Mouse (Mus musculus) liver, embryonic 16.5 days (tissue): ENCODE data around the gene Inpp5f. TPM values are rescaled to one million over a fixed set of nuclear protein-coding genes. Genes with fewer than 3 reads are reported as not detected.
"Not testable (repeated sequence)": the region's sequence is repeated elsewhere in the genome, so short reads cannot be mapped to it uniquely, and the experiment has no call there.

ENCODE experiments used
- ATAC-seq: fragments of 200-750 bp; cut with Nextera tagmentation; 2 replicates; pipeline ENCODE4 v1.8.0; 2017; ENCODE audit warnings: low read depth, mild to moderate bottlenecking, moderate number of reproducible peaks, moderate library complexity
- H3K27ac ChIP-seq: fragments of 300-500 bp; sonication (generic); 2 replicates; pipeline ENCODE4 v1.5.1; 2014; ENCODE audit warnings: mild to moderate bottlenecking, low read length
- H3K27me3 ChIP-seq: fragments of 300-500 bp; sonication (generic); 2 replicates; pipeline ENCODE4 v1.6.1; 2014; ENCODE audit warnings: low read depth, low read length, mixed read lengths; ENCODE audit not compliant: control insufficient read depth, insufficient read depth
- H3K36me3 ChIP-seq: fragments of 300-500 bp; sonication (generic); 2 replicates; pipeline ENCODE4 v1.6.1; 2014; ENCODE audit warnings: mild to moderate bottlenecking; ENCODE audit not compliant: control insufficient read depth, insufficient read depth
- H3K4me1 ChIP-seq: fragments of 300-500 bp; sonication (generic); 2 replicates; pipeline ENCODE4 v1.6.1; 2014; ENCODE audit warnings: low read depth, low read length, mixed read lengths; ENCODE audit not compliant: control insufficient read depth
- H3K4me2 ChIP-seq: fragments of 300-500 bp; sonication (generic); 2 replicates; pipeline ENCODE4 v1.6.1; 2014; ENCODE audit warnings: low read depth, low read length, mixed read lengths
- H3K4me3 ChIP-seq: fragments of 300-500 bp; sonication (generic); 2 replicates; pipeline ENCODE4 v1.5.1; 2014; ENCODE audit warnings: low read depth, mild to moderate bottlenecking, low read length
- H3K9ac ChIP-seq: fragments of 300-500 bp; sonication (generic); 2 replicates; pipeline ENCODE4 v1.6.1; 2014; ENCODE audit warnings: low read depth, low read length
- H3K9me3 ChIP-seq: fragments of 300-500 bp; sonication (generic); replicated peaks from 2 replicates; pipeline ENCODE4 v1.6.1; 2016; ENCODE audit warnings: low read length; ENCODE audit not compliant: control insufficient read depth
- WGBS: fragments of 180-500 bp; shearing (Covaris S2); extraction: QIAGEN DNeasy Blood & Tissue Kit; methylation state at CpG from one replicate; pipeline ENCODE4 v1.1.7; 2014; ENCODE audit not compliant: insufficient replicate concordance; 5-methylcytosine and 5-hydroxymethylcytosine counted together
- polyA plus RNA-seq: library from polyadenylated mRNA; unstranded; fragments of >200 nt; fragmentation: Nextera tagmentation; extraction: Ambion mirVana; gene quantifications from 2 replicates; pipeline ENCODE4 v1.2.1, GENCODE M21; 2015

The Inpp5f gene
- polyA plus RNA-seq, 1 experiment from 2014 or later, result 6.5 TPM

GRCm38 (mm10) chr7:128587334-128587933 is 23.7 kb upstream of the Inpp5f start:
- no peak for ATAC-seq

GRCm38 (mm10) chr7:128591345-128592084 is 19.6 kb upstream of the Inpp5f start:
- H3K9me3 ChIP-seq, result no peaks in the 10 kb centered on the region
- no peak overlapping the region for H3K4me2 ChIP-seq
- ATAC-seq, result no peak
- no peak overlapping the region for H3K9ac ChIP-seq
- H3K4me1 ChIP-seq, result peaks cover 3% of the 10 kb centered on the region; the same call in 1 of the 2 replicates
- 46% methylated on average over 9 of the region's 9 CpGs for WGBS
- H3K36me3 ChIP-seq, result no peaks in the 10 kb centered on the region
- H3K27ac ChIP-seq, result no peak overlapping the region
- H3K4me3 ChIP-seq, result no peak overlapping the region
- H3K27me3 ChIP-seq, result no peaks in the 10 kb centered on the region

More at GRCm38 (mm10) chr7:128587334-128587933, 23.7 kb upstream of the Inpp5f start:
- Histone ChIP-seq H3K4me1 (peaks cover 3% of the 10 kb centered on the region; the same call in 1 of the 2 replicates), H3K4me2 (no peak overlapping the region), H3K27ac (no peak overlapping the region), H3K27me3 (no peaks in the 10 kb centered on the region), H3K36me3 (no peaks in the 10 kb centered on the region), H3K4me3 (no peak overlapping the region), H3K9me3 (no peaks in the 10 kb centered on the region), H3K9ac (no peak overlapping the region)
- WGBS, result 21% methylated on average over 4 of the region's 4 CpGs

GRCm38 (mm10) chr7:128592118-128592935 is 18.8 kb upstream of the Inpp5f start:
- H3K27me3 ChIP-seq, result no peaks in the 10 kb centered on the region
- 26% methylated on average over 21 of the region's 21 CpGs for WGBS
- H3K4me1 ChIP-seq, result peaks cover 3% of the 10 kb centered on the region; the same call in 1 of the 2 replicates
- peak overlapping the region; percentile 33 for H3K4me2 ChIP-seq
- no peak overlapping the region for H3K9ac ChIP-seq
- H3K27ac ChIP-seq, result no peak overlapping the region
- no peaks in the 10 kb centered on the region for H3K36me3 ChIP-seq
- no peak for ATAC-seq
- H3K9me3 ChIP-seq, result no peaks in the 10 kb centered on the region
- 0 out of 2 replicates have a peak overlapping the region, but pooled peaks have one; percentile 25 for H3K4me3 ChIP-seq

- no peak overlapping the region for H3K27ac ChIP-seq
- peaks cover 3% of the 10 kb centered on the region; the same call in 1 of the 2 replicates for H3K4me1 ChIP-seq
- no peaks in the 10 kb centered on the region for H3K36me3 ChIP-seq
- no peaks in the 10 kb centered on the region for H3K9me3 ChIP-seq
- H3K9ac ChIP-seq, result no peak overlapping the region
- 38% methylated on average over 6 of the region's 6 CpGs for WGBS
- no peak overlapping the region for H3K4me3 ChIP-seq
- ATAC-seq, result no peak
- no peaks in the 10 kb centered on the region for H3K27me3 ChIP-seq
- H3K4me2 ChIP-seq, result no peak overlapping the region
Observed at GRCm38 (mm10) chr7:128592936-128593241, 18.2 kb upstream of the Inpp5f start.

GRCm38 (mm10) chr7:128596274-128596673 is 14.9 kb upstream of the Inpp5f start:
- Histone ChIP-seq H3K4me2 (no peak overlapping the region), H3K9me3 (no peaks in the 10 kb centered on the region), H3K4me3 (no peak overlapping the region), H3K9ac (no peak overlapping the region), H3K4me1 (peaks cover 3% of the 10 kb centered on the region; the same call in 1 of the 2 replicates), H3K27me3 (no peaks in the 10 kb centered on the region), H3K36me3 (no peaks in the 10 kb centered on the region), H3K27ac (no peak overlapping the region)
- no peak for ATAC-seq
- 79% methylated on average over 2 of the region's 2 CpGs for WGBS

GRCm38 (mm10) chr7:128599072-128599471 is 12.1 kb upstream of the Inpp5f start:
- no peak for ATAC-seq
- 47% methylated on average over 5 of the region's 5 CpGs for WGBS
- no peak overlapping the region for H3K9ac ChIP-seq
- H3K4me2 ChIP-seq, result no peak overlapping the region
- H3K27me3 ChIP-seq, result no peaks in the 10 kb centered on the region
- no peak overlapping the region for H3K27ac ChIP-seq
- H3K4me3 ChIP-seq, result no peak overlapping the region
- H3K9me3 ChIP-seq, result no peaks in the 10 kb centered on the region
- no peaks in the 10 kb centered on the region for H3K36me3 ChIP-seq
- no peaks in the 10 kb centered on the region for H3K4me1 ChIP-seq

GRCm38 (mm10) chr7:128601826-128602225 is 9.3 kb upstream of the Inpp5f start:
- Histone ChIP-seq H3K4me1 (no peaks in the 10 kb centered on the region), H3K9me3 (no peaks in the 10 kb centered on the region), H3K4me2 (no peak overlapping the region), H3K27me3 (no peaks in the 10 kb centered on the region), H3K27ac (no peak overlapping the region), H3K4me3 (no peak overlapping the region), H3K9ac (no peak overlapping the region), H3K36me3 (no peaks in the 10 kb centered on the region)
- no peak for ATAC-seq
- 60% methylated on average over 5 of the region's 5 CpGs for WGBS

GRCm38 (mm10) chr7:128609936-128610335 is 1.2 kb upstream of the Inpp5f start:
- H3K27ac ChIP-seq, H3K27me3 ChIP-seq, H3K4me2 ChIP-seq, H3K36me3 ChIP-seq, H3K9ac ChIP-seq, ATAC-seq, H3K4me3 ChIP-seq, H3K9me3 ChIP-seq: not testable (repeated sequence)
- H3K4me1 ChIP-seq, result peaks cover 19% of the 10 kb centered on the region
- WGBS, result 93% methylated on average over 7 of the region's 9 CpGs
